Mouse (Mus musculus): ENCODE results near the gene Abcg5.
A peak's percentile ranks its signal among the peaks of the same experiment; 100 is the strongest.

Abcg5 gene

GRCm38 (mm10) chr17:84685286-84685685 lies 2.5 kb upstream of the Abcg5 start:
- DNase-seq (ENCODE audit: low spot score): no peak

GRCm38 (mm10) chr17:84684284-84684683 lies 1.5 kb upstream of the Abcg5 start:
- no peak for DNase-seq (ENCODE audit: low spot score)

- no peak for DNase-seq (ENCODE audit: low spot score)
Measured at GRCm38 (mm10) chr17:84681670-84682069, 1.1 kb downstream of the Abcg5 start.

- DNase-seq (ENCODE audit: low spot score): no peak
Measured at GRCm38 (mm10) chr17:84677595-84677994, 5.2 kb downstream of the Abcg5 start.

DNA sequence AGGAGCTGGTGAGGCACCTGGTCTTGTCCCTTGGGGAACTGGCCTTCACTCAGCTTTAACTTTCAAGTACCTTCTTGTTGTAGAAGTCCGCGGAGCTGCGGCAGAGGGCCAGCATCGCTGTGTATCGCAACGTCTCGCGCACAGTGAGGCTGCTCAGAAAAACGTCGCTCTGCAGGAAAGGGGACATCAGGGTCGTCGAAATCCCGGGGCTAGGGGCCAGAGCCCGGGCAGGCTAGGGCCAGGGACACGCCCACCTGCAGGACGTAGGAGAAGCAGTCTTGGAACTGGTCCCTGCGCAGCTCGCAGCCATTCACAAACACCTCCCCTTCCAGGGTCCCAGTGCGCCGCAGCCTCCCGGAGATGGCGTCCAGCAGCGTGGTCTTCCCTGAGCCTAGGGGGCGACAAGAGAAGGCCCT lies 6.9 kb downstream of the Abcg5 start, which contains the start of gene Abcg8:
Gene Abcg8, plus strand, starts transcription at position 352 of the 416 bp plus-strand sequence.
- DNase-seq (ENCODE audit: low spot score): peak; percentile 47

- DNase-seq (ENCODE audit: low spot score): no peak
Measured at GRCm38 (mm10) chr17:84675204-84675603, 7.6 kb downstream of the Abcg5 start.

DNA sequence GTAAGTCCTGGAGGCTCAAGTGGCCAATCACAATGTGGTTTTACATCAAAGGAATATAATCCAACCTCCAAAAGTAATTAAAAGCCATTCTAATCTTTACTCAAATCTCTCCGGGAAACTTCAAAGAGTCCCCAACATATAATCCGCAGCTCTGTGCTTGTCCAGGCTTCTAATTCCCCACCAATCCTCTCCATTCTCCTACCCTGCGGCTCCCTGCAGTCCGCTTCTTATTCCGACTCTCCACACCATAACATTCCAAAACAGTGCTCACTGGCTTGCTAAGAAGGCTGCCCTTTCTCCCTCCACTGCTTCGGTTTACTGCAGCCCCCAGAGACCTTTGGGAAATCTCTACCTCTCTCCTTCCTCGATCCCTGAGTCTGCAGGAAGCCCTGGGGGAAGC lies 8.8 kb downstream of the Abcg5 start:
- no peak for DNase-seq (ENCODE audit: low spot score)

- DNase-seq (ENCODE audit: low spot score): peak; percentile 66
Measured at GRCm38 (mm10) chr17:84672376-84673369, 10.1 kb downstream of the Abcg5 start.

DNA sequence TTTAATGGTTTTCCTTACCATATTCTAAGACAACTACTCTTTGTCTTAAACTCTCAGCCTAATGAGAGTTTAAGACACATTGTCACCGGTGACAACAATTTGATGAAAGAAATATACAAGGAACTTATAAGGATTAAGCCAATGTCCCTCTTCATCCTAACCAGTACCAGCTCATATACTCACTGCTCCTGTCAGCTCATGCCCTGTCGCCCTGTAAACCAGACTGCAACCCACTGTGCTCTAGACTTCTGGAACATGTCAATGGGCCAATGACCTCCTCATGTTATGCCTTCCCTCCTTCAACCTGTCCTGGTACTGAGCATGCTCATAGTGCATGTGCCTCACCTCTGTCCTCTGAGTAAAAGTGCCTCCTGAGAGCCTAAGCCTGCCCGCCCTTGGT lies 15.0 kb downstream of the Abcg5 start:
- DNase-seq (ENCODE audit: low spot score): no peak

GRCm38 (mm10) chr17:84665691-84666090 lies 17.1 kb downstream of the Abcg5 start:
- DNase-seq (ENCODE audit: low spot score): peak; percentile 51

- no peak for DNase-seq (ENCODE audit: low spot score)
Measured at GRCm38 (mm10) chr17:84665053-84665452, 17.8 kb downstream of the Abcg5 start.

DNA sequence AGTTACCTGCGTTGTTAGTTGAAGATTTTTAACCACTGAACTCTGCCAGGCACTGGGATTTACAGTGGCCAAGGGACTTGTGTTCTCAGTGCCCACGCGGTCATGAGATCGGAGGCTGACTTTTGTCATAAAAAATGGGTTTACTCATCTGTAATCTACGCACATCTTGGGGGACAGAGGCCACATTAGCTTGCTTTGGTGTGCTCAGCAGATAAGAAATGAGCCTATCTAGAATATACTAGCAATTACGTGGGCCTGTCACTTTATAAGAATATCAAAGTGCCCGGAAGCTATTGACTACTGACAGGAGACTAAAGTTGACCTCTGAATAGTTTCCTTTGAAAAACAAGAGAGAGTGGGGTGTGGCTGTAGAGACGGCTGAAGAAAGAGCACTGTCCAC lies 23.9 kb downstream of the Abcg5 start:
- DNase-seq (ENCODE audit: low spot score): no peak

GRCm38 (mm10) chr17:84658195-84658594 lies 24.6 kb downstream of the Abcg5 start:
- no peak for DNase-seq (ENCODE audit: low spot score)

- no peak for DNase-seq (ENCODE audit: low spot score)
Measured at GRCm38 (mm10) chr17:84657782-84658181, 25.0 kb downstream of the Abcg5 start.

DNA sequence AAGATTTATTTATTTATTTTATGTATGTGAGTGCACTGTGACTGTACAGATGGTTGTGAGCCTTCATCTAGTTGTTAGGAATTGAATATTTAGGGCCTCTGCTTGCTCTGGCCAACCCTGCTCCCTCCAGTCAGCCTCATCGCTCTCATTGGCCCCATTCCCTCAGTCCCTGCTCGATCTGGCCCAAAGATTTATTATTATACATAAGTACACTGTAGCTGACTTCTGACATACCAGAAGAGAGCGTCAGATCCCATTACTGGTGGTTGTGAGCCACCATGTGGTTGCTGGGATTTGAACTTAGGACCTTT lies 25.4 kb downstream of the Abcg5 start:
- no peak for DNase-seq (ENCODE audit: low spot score)

GRCm38 (mm10) chr17:84656653-84657421 lies 26.0 kb downstream of the Abcg5 start:
- DNase-seq (ENCODE audit: low spot score): no peak

DNA sequence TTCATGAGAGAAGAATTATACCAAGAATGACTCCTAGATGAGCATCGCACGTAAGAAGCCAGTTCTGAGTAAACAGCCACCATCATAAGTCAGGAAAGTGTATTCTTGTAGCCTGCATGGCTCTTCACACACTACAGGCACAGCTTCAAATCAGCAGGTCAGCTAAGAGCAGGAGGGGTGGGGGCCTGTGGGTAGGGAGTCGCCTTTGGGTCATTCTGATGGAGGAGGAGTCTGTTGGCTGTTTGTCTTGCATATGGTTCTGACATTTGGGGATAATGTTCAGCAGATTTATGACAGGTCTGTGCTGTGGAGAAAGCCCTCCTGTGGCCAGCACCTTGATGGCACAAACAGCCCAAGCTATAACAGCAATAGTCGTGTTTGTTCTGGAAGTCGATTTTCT lies 26.6 kb downstream of the Abcg5 start:
- no peak for DNase-seq (ENCODE audit: low spot score)

- no peak for DNase-seq (ENCODE audit: low spot score)
Measured at GRCm38 (mm10) chr17:84653544-84653943, 29.3 kb downstream of the Abcg5 start.

DNA sequence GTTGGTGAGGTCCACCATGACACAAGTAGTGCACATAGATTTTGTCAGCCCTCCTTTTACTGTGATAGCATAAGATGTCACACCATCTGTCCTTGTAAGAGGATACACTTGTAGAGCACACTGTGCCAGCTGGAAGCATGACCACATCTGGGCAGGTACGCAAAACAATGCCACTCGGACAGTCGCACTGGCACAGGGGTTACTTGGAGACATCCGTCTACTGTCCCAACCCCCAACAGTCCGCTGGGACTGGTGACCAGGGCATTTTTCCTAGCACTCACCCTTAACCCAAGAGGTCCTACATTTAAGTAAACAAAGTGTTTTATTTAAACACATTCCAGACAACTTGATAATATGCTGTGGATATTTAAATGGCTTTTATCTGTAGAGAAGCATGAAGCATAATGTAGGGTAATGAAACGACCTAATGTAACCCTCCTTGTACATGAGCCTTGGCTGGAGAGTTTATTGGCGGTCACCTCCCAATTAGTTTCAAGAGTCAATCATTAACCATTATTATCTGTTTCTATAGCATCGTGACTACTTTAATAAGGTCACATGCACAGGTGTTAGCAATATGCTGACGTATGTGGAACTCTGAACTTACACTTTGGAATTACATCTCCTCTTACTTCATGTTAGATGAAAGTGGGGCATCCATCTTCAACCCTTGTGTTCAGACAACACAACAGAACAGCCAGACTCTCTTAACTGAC lies 32.4 kb downstream of the Abcg5 start:
- no peak for DNase-seq (ENCODE audit: low spot score)

DNA sequence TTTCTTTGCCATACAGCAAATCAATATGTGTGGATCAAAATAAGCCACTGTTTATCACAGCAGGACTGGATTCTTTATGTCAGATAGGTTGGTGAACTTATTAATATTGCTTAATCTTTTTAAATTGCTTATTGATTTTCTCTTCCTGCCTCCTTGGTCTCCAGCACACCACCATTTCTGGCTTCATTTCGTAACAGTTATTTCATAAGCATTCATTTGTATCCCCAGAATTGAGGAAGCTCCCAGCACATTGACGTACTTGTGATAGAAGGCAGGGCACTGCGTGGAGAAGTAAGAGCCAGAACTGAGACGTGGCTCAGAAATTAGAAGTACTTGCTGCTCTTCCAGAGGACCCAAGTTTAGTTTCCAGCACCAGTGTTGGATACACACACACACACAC lies 35.2 kb downstream of the Abcg5 start:
- no peak for DNase-seq (ENCODE audit: low spot score)

GRCm38 (mm10) chr17:84646477-84646876 lies 36.3 kb downstream of the Abcg5 start:
- DNase-seq (ENCODE audit: low spot score): no peak

DNA sequence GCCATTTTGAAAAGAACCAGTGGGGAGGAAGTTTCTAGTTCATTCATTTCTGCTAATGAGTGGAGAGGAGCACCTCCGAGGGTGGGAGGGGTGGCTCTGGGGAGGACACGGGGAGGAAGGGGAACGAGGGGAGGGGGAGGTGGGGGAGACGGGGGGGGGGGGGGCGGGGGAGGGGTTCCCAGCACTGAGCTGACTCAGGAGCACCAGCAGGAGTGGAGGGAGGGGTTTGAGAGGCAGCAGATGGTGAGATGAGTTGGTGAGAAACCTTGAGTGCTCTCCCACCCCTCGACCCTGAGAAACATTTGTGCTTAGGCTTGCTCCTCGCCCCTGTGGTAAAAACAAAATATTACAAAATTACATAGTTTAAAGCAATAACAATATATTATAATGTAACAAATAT lies 36.9 kb downstream of the Abcg5 start:
- no peak for DNase-seq (ENCODE audit: low spot score)
